Mouse (Mus musculus): ENCODE measurements around the gene Ndrg3.

Ndrg3 gene

DNA sequence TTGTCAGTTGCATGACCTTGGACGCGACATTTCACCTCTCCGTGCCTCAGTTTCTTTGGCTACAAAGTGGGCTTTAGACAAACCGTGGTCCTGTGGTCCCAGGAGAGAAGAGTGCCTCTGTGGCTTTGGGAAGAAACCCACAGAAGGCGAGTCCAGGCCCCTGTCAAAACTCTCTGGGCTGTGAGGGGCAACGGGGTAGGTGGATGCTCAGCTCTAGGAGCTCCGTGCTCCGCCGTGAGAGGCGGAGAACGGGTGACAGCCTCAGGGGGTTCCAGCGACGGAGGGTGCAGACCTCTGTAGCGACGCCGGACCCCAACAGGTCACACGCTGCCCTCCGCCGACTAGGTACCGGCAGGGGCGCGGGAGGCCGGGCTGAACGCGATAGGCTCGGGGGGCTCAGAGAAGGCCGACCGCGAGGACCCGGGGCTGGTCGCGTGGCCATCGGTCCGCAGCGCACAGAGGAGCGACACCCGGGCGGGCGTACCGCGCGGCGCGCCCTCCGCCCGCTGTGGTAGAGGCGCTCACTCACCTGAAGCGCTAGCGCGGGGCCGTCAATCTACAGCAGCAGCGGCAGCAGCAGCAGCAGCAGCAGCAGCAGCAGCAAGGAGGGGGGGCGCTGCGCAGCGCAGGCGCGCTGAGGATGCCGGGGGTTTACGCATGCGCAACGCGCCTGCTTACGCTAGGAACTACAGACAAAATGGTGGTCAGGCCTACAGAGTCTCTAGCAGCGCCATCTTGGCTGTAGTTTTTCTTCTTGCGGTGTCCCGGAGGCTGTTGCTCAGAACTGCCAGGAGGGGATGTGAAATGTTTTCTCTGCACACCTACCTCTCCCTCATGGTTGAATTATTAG is at the start of gene Ndrg3:
Gene Ndrg3 (minus strand): TSS at position 587 of the 850 bp plus-strand sequence.
- peak; percentile 97 for DNase-seq

- DNase-seq, result no peak
Observed at GRCm38 (mm10) chr2:157041421-157041820, 49.6 kb upstream of the Ndrg3 start.

GRCm38 (mm10) chr2:157040649-157041046 is 48.8 kb upstream of the Ndrg3 start:
- DNase-seq, result no peak

DNA sequence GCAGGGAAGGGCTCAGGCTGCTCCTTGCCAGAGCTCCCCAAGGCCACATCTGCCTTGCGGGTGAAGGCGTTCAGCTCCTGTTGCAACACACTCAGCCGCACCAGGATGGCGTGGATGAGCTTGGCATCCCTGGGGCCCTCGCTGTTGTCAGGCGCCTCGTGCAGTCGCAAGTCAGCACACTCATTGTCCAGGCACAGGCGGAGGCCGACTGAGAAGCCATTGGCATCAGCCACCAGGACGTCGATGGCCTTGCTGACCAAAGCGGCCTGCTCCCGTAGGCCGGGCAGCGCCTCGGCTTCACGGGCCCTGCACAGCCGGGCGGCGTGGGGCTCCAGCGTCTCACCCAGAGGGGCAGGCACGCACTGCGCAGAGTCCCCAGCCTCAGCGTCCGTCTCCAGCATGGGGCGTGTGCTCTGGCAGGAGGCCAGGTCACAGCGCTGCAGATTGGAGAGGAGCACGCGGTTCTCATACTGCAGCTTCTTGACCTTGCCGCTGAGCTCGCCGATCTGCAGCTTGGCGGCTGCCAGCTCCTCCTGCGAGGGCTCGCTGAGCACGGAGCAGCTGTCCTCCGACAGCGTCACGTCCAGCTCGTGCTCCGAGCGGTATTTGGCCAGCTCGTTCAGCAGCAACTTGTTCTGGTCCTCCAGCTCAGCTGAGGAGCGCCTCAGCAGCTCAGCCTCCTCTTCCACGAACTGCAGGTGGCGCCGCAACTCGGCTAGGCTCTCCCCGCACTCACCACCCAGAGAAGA is 48.2 kb upstream of the Ndrg3 start:
- no peak for DNase-seq

- DNase-seq, result no peak
Observed at GRCm38 (mm10) chr2:157037303-157037702, 45.4 kb upstream of the Ndrg3 start.

DNA sequence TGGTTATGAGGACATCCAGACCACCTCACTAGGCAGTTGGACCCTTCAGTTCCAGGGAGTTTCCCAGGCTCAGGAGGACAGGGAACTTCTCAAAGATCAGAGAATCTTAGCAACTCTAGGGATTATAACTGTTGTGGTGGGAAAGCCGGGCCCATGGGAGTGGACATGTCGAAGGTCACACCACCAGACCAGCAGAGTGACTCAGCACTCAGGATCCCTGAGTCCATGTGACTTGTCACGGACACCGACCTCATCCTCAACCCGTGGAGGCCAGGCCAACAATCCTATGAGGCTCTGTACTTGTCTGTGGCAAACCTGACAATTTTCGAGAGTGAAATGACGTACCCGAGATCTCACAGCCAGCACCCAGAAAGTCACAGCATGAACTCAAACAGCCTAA is 44.5 kb upstream of the Ndrg3 start:
- DNase-seq, result no peak

DNA sequence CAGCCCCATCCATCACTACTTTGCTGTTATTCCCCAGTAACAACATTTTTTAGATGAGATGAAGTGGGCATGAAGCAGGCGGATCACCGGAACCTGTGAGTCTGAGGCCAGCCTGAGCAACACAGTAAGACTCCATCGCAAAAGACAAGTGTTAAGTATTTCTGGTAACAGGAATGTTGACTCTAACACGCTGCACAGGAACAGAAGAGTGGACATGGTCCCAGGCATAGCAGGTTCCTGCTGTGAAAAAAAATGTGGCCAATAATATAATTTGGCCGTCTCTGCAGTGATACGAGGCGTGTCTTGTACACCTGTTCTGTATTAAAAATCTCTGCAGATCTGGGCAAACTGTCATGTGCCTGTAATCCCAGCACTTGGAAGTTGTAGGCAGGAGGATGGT is 43.5 kb upstream of the Ndrg3 start:
- no peak for DNase-seq

DNA sequence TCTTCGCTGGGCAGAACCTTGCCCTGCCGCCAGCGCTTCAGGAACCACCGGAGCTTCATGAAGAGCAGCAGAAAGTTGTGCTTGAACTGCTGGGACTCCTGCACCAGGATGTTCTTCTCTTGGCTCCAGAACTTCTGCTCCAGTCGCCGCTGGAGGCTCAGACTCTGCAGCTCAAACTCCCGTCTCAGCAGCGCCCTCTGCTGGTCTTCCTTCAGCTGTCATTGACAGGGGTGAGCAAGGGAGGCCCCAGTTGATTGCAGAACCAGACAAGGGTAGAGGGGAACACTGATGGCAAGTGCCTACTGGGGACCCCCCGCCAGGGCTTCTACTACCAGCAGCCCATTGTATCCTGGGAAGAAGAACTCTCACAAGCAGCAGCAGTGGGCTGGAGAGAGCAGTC is 38.9 kb upstream of the Ndrg3 start:
- DNase-seq, result peak; percentile 85

GRCm38 (mm10) chr2:157028261-157028660 is 36.4 kb upstream of the Ndrg3 start:
- no peak for DNase-seq

GRCm38 (mm10) chr2:157027106-157028008 is 35.5 kb upstream of the Ndrg3 start:
- peak; percentile 78 for DNase-seq

DNA sequence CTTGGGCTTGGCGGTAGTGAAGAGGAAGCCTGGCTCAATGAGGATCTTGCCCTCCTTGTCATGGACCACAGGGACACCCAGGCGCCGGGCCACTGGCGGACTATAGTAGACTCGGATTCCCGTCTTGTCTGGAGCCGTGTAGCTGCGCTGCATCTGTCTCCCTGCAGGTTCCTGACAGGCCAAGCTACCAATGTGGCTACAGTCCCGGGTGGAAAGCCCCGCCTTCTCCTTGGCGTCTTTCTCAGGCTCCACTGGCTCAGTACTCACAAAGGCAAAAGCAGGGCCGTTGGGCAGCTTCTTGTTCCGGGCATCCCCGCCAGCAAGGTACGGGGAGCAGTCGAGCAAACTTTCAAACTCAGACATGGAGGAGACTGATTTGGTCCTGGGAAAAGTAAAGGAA is 29.3 kb upstream of the Ndrg3 start:
- DNase-seq, result no peak

DNA sequence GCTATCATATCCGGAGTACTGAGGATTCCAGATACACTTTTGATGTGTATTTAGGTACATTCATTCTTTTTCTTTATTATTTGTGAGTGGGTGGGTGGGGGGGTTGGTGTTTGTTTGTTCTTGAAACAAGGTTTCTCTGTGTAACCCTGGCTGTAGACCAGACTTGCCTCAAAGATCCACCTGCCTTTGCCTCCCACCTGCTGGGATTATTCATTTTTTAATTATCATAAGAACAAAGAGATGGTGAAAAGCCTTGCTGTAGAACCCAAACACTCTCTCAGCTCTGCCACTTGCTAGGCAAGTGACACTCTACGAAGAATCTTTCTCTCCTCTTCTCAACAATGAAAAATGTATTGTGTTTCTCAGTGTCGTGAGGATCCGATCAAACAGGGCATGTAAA is 27.4 kb upstream of the Ndrg3 start:
- no peak for DNase-seq

DNA sequence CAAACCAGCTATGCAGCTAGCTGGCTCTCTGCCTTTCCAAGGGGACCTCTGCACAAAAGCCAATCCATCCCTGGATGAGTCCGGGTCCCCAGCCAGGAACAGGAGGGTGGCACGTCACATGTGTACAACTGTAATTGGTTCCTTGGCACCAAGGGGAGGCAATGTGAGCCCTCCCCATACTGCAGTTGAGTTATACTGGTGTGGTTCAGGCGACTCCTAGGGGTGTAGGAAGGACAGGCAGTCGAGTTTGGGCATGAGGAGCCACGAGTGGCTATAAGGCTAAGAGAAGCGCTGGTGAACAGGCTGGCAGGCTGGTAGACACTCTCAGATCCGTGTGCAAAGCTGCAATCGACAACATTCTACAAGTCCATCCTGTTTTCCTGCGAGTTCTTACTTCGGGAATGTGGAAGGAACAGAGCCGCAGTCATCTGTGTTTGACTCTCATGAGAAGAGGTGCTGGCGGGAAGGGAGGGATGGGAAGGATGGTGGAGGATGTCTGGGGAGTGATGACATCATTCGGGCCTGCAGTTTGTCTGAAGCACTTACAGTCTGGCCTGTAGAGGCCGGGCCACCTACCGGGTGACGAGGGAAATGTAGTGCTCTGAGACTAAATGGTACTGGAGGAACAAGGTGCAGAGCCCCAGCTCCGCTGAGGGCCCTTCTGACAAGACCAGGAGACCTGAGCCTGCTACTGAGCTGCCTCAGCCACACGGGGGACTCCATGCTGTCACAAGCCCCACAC is 24.8 kb upstream of the Ndrg3 start:
- no peak for DNase-seq

- DNase-seq, result no peak
Observed at GRCm38 (mm10) chr2:157012341-157012740, 20.5 kb upstream of the Ndrg3 start.

- DNase-seq, result no peak
Observed at GRCm38 (mm10) chr2:157010634-157011310, 18.9 kb upstream of the Ndrg3 start.

DNA sequence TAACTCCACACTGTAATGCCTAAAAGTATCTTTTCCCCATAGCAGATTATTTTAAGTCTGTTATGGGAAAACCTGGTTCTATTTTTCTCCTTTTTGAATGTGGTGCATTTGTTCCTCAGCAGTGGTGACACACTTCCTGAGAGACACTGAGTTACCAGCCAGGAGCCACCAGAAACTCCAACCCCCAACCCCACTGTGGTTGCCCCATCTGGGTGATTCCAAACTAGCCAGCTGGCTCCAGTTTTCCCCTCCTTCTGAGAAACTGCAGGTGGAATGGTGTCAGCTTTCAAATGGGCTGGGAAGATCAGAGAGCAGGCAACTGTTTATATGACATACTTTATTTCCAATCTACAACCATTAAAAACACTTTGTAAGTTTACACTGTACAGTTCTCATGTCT is 18.3 kb upstream of the Ndrg3 start:
- DNase-seq, result peak; percentile 38

GRCm38 (mm10) chr2:157008509-157008908 is 16.7 kb upstream of the Ndrg3 start:
- DNase-seq, result no peak

DNA sequence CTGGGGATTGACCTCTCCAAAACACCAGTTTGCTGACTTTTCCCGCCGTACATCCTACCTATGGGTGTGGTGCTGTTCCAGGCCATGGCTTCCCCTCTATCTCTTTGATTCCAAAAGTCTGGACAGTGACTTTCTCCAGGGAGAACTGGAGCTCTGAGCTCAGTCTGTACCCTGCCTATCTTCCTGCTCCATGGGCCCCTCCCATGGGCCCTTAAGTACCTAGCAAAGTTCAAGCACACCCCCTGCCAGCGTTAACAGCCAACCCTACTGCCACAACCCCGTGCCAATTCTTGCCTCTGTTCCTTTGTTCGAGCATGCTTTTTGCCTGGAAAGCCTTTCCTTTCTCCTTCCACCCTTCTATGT is 15.4 kb upstream of the Ndrg3 start:
- DNase-seq, result no peak

DNA sequence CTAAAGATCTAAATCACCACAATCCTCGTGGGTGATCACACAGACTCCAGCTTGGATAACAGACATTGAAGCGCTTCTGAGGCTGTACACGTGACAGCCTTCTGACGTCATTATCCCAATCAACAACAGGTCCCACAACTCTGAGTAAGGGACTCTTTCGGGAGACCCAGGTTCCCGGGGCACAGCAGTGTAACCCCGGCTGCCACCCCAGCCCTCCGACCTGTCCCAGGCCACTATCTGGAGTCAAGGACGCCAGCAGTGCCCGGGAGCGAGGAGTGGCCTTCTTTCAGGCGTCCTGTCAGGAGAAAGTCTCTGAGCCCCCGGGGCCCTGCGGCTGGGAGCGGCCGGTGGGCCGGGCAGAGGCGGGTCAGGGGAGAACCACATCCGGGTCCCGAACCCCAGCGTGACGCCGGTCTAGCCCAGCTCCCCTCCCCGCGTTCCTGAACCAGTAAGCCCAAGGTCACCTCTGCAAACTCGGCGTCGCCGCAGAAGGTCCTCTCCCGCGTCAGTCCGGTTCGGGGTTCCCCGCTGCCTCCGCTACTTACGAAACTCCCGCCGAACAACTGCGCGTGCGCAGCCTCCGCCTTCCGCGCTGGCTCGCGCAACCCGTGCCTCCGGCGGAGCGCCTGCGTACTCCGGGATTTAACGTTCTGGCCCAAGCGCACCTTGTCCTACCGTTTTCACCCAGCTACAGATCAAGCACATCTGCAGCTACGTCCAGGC is 14.8 kb upstream of the Ndrg3 start, which contains the start of gene Dsn1:
Gene Dsn1 (minus strand): TSS at position 644 of the 723 bp plus-strand sequence.
- DNase-seq, result peak; percentile 90

GRCm38 (mm10) chr2:157002321-157002720 is 10.5 kb upstream of the Ndrg3 start:
- no peak for DNase-seq

DNA sequence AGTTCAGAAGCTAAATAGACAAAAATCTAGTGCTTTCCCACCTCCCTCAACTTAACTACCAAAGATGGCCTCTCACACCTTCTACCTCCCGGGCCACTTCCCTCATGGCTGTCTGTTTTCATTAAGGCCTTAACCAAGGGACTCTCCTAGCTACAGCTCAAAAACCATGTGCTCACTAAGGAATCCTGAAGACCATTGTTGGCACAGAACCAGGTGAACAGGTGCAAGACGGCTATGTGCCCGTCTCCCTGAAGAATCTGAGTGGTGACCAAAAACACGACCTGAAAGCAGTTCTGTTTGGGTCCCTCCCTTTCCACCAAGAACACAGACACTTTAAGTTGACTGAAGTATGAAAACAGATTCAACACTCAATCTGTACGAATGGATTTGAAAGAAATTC is 6.4 kb upstream of the Ndrg3 start:
- no peak for DNase-seq
